Mouse (Mus musculus) brain, adult 2 months (tissue): ENCODE results near the gene Lrg1.
"Not testable (repeated sequence)": the region's sequence is repeated elsewhere in the genome, so short reads cannot be mapped to it uniquely, and the experiment has no call there.

Source experiments
- DNase-seq: peaks from one replicate; pipeline ENCODE4 v3.0.0; 2011; ENCODE audit warnings: low read depth, low spot score

Lrg1 gene

GRCm38 (mm10) chr17:56109219-56110051 is 12.4 kb downstream of the Lrg1 start, which contains the start of gene Plin4:
Gene Plin4, minus strand, starts transcription at chr17:56109803.
- DNase-seq, result peak; percentile 45

GRCm38 (mm10) chr17:56108334-56109044 is 13.3 kb downstream of the Lrg1 start:
- peak; percentile 84 for DNase-seq

- peak; percentile 24 for DNase-seq
Measured at GRCm38 (mm10) chr17:56107736-56108135, 14.1 kb downstream of the Lrg1 start.

GRCm38 (mm10) chr17:56106981-56107380 is 14.8 kb downstream of the Lrg1 start:
- DNase-seq, result no peak

GRCm38 (mm10) chr17:56106436-56106835 is 15.4 kb downstream of the Lrg1 start:
- DNase-seq, result not testable (repeated sequence)

- DNase-seq, result not testable (repeated sequence)
Measured at GRCm38 (mm10) chr17:56104821-56105220, 17.0 kb downstream of the Lrg1 start.

GRCm38 (mm10) chr17:56103465-56104285 is 18.1 kb downstream of the Lrg1 start:
- no peak for DNase-seq

GRCm38 (mm10) chr17:56102927-56103326 is 18.9 kb downstream of the Lrg1 start:
- no peak for DNase-seq

- no peak for DNase-seq
Measured at GRCm38 (mm10) chr17:56102158-56102557, 19.6 kb downstream of the Lrg1 start.

- DNase-seq, result no peak
Measured at GRCm38 (mm10) chr17:56100811-56101210, 21.0 kb downstream of the Lrg1 start.

- no peak for DNase-seq
Measured at GRCm38 (mm10) chr17:56098711-56099572, 22.9 kb downstream of the Lrg1 start.

- DNase-seq, result no peak
Measured at GRCm38 (mm10) chr17:56098180-56098579, 23.6 kb downstream of the Lrg1 start.

GRCm38 (mm10) chr17:56096883-56097282 is 24.9 kb downstream of the Lrg1 start:
- no peak for DNase-seq

- peak; percentile 26 for DNase-seq
Measured at GRCm38 (mm10) chr17:56092794-56093193, 29.0 kb downstream of the Lrg1 start.

GRCm38 (mm10) chr17:56092312-56092711 is 29.5 kb downstream of the Lrg1 start:
- no peak for DNase-seq

GRCm38 (mm10) chr17:56080781-56081585 is 40.8 kb downstream of the Lrg1 start:
- DNase-seq, result peak; percentile 86

GRCm38 (mm10) chr17:56079921-56080320 is 41.9 kb downstream of the Lrg1 start:
- no peak for DNase-seq

GRCm38 (mm10) chr17:56078880-56079795 is 42.7 kb downstream of the Lrg1 start, which contains the start of gene Hdgfl2:
Gene Hdgfl2, plus strand, starts transcription at chr17:56079634.
- DNase-seq, result peak; percentile 100

GRCm38 (mm10) chr17:56078361-56078760 is 43.4 kb downstream of the Lrg1 start:
- DNase-seq, result not testable (repeated sequence)
